Mouse (Mus musculus) spleen, adult 12 weeks (tissue): Measurements from ENCODE around the gene Thsd7b.
"Not testable (repeated sequence)": the region's sequence is repeated elsewhere in the genome, so short reads cannot be mapped to it uniquely, and the experiment has no call there.

Experiments used
- DNase-seq: peaks from one replicate; pipeline ENCODE4 v3.0.0; 2022; ENCODE audit warnings: low spot score

Gene Thsd7b

GRCm38 (mm10) chr1:130112580-130113314 lies 839.6 kb downstream of the Thsd7b start:
- DNase-seq, result no peak

- no peak for DNase-seq
These were observed 840.4 kb downstream of the Thsd7b start for GRCm38 (mm10) chr1:130113549-130113948.

GRCm38 (mm10) chr1:130130901-130131300 lies 857.8 kb downstream of the Thsd7b start:
- no peak for DNase-seq

- DNase-seq, result no peak
These were observed 893.1 kb downstream of the Thsd7b start for GRCm38 (mm10) chr1:130166187-130166586.

- DNase-seq, result no peak
These were observed 894.2 kb downstream of the Thsd7b start for GRCm38 (mm10) chr1:130167260-130167659.

GRCm38 (mm10) chr1:130169875-130170274 lies 896.8 kb downstream of the Thsd7b start:
- no peak for DNase-seq

- DNase-seq, result no peak
These were observed 897.2 kb downstream of the Thsd7b start for GRCm38 (mm10) chr1:130170290-130170689.

- not testable (repeated sequence) for DNase-seq
These were observed 913.7 kb downstream of the Thsd7b start for GRCm38 (mm10) chr1:130186836-130187235.

GRCm38 (mm10) chr1:130192190-130193028 lies 919.3 kb downstream of the Thsd7b start:
- no peak for DNase-seq

- no peak for DNase-seq
These were observed 944.3 kb downstream of the Thsd7b start for GRCm38 (mm10) chr1:130217404-130217803.

- no peak for DNase-seq
These were observed 949.8 kb downstream of the Thsd7b start for GRCm38 (mm10) chr1:130222904-130223303.

- no peak for DNase-seq
These were observed 972.5 kb downstream of the Thsd7b start for GRCm38 (mm10) chr1:130245563-130245962.

- DNase-seq, result not testable (repeated sequence)
These were observed 973.2 kb downstream of the Thsd7b start for GRCm38 (mm10) chr1:130246264-130246663.

- not testable (repeated sequence) for DNase-seq
These were observed 973.8 kb downstream of the Thsd7b start for GRCm38 (mm10) chr1:130246930-130247329.

GRCm38 (mm10) chr1:130262046-130262445 lies 988.9 kb downstream of the Thsd7b start:
- no peak for DNase-seq
